Comparison of ENCODE assay signal across 8 mouse cellular contexts in the genomic region with DNA sequence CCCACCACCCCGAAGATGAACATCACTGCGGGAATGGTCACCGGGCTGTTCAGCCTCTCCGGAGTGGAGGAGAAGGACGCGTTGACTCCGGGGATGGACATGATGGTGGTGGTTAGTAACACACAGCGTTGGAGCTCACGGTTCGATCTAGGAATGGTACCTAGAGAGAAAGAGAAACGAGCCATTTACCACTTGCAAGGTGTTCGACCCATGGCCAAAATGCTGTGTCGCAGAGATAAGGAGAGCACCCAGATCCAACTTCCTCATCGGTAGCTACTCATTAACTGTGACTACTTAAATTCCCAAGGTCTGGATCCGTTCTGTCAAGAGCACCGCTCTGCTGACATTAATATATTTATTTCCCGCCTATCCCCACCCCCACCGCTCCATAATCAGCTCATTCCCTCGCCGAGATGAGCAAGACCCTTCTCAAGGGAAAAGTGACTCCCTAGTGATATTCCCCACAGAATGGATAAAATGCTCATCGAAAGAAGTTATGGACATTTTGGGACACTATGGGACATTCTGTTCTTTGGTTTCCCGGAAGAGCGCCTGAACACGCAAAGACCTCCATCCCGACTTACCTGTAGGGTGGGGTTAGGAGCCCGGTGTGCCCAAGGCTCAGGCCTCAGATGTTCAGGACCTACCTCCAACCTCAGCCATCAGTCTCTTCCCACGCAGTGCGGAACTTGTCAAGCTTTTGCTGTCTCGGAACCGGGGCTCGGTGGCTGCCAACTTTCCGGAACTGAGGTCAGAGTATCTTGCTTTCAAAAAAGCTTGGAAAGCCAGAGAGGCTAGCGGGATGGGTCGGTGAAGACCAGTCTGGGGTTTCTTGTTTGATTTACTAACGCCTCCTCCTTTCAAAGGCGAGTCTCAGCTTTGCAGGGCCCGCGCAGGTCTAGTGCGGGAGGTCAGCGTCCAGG. TPM values are rescaled to one million over a fixed set of nuclear protein-coding genes. Genes with fewer than 3 reads are reported as not detected.
A peak's percentile ranks its signal among the peaks of the same experiment; 100 is the strongest.
DNase-seq lines count a peak whose midpoint lies in the region; ATAC-seq and TF ChIP-seq lines count a peak whose summit lies in the region.

No protein-coding gene starts in this region.

- H3K4me1 ChIP-seq in kidney, adult 2 months (ENCODE audit: control insufficient read depth, insufficient read depth, low read length), result peaks cover 3% of the 10 kb centered on the region
- H3K4me1 ChIP-seq in limb, embryonic 10.5 days, result peaks cover 29% of the 10 kb centered on the region
- peaks cover 27% of the 10 kb centered on the region for H3K4me1 ChIP-seq in midbrain, embryonic 16.5 days (ENCODE audit: control insufficient read depth, insufficient read depth, low read length)

- TF ChIP-seq CTCF in kidney, adult 2 months (conservative IDR thresholded peaks at IDR 0.05; ENCODE audit: insufficient read depth, insufficient read length, low read depth, low read length), result no peak

- H3K27me3 ChIP-seq in kidney, adult 2 months (replicated peaks; ENCODE audit: control insufficient read depth, insufficient read depth, low read length), result no peaks in the 10 kb centered on the region
- peaks cover 54% of the 10 kb centered on the region for H3K27me3 ChIP-seq in limb, embryonic 10.5 days (ENCODE audit: low read depth, poor library complexity, severe bottlenecking)
- H3K27me3 ChIP-seq in midbrain, embryonic 16.5 days (ENCODE audit: control insufficient read depth, insufficient read depth, low read depth, low read length), result peaks cover 29% of the 10 kb centered on the region

- TF ChIP-seq POLR2A in kidney, adult 2 months (IDR thresholded peaks at IDR 0.05; ENCODE audit: low read depth, low read length), result no peak

- peak; percentile 22 for DNase-seq in kidney, adult 2 months
- DNase-seq in kidney, adult 18-20 months, result no peak
- peak; percentile 24 for DNase-seq in ZHBTc4 (ENCODE audit: low read depth, low spot score)
- DNase-seq in heart, adult 9 months (ENCODE audit: low spot score in 2 of 2), result peak; percentile 32 to 52
- DNase-seq in limb, embryonic 10.5 days (ENCODE audit: low spot score), result peak; percentile 36
- DNase-seq in frontal cortex, postnatal 10 days (ENCODE audit: low spot score in 2 of 2), result no peak
- DNase-seq in right cerebral cortex, adult 18-20 months, result no peak

- WGBS in kidney, adult 2 months, result 5% methylated on average over 40 of the region's 40 CpGs
- 6% methylated on average over 40 of the region's 40 CpGs for WGBS in limb, embryonic 10.5 days
- 7% methylated on average over 40 of the region's 40 CpGs for WGBS in midbrain, embryonic 16.5 days

- no peaks in the 10 kb centered on the region for H3K9me3 ChIP-seq in limb, embryonic 10.5 days (replicated peaks)
- H3K9me3 ChIP-seq in midbrain, embryonic 16.5 days (replicated peaks; ENCODE audit: control insufficient read depth, low read length, poor library complexity, severe bottlenecking), result no peaks in the 10 kb centered on the region

- H3K27ac ChIP-seq in kidney, adult 2 months (ENCODE audit: insufficient read depth, low read depth, low read length), result peak overlapping the region; percentile 12; the same call in 1 of the 2 replicates
- peak overlapping the region; percentile 55 for H3K27ac ChIP-seq in limb, embryonic 10.5 days
- H3K27ac ChIP-seq in midbrain, embryonic 16.5 days (ENCODE audit: low read length), result no peak overlapping the region

- H3K9ac ChIP-seq in midbrain, embryonic 16.5 days (ENCODE audit: low read depth, low read length), result 0 out of 2 replicates have a peak overlapping the region, but pooled peaks have one; percentile 66

- peak overlapping the region; percentile 83 for H3K4me2 ChIP-seq in midbrain, embryonic 16.5 days (ENCODE audit: low read length)

- no peaks in the 10 kb centered on the region for H3K36me3 ChIP-seq in kidney, adult 2 months (ENCODE audit: control insufficient read depth, insufficient read depth, low read length)
- no peaks in the 10 kb centered on the region for H3K36me3 ChIP-seq in limb, embryonic 10.5 days
- H3K36me3 ChIP-seq in midbrain, embryonic 16.5 days (ENCODE audit: control insufficient read depth, insufficient read depth, low read length), result no peaks in the 10 kb centered on the region

- H3K4me3 ChIP-seq in kidney, adult 2 months (ENCODE audit: insufficient read depth, low read depth, low read length), result peak overlapping the region; percentile 71
- peak overlapping the region; percentile 66 for H3K4me3 ChIP-seq in limb, embryonic 10.5 days
- peak overlapping the region; percentile 54 for H3K4me3 ChIP-seq in midbrain, embryonic 16.5 days (ENCODE audit: low read depth, low read length)

- no peak for ATAC-seq in midbrain, embryonic 16.5 days

RNA-seq across cellular contexts. Expression of gene Ptger4, which starts 0.7 kb away (rescaled TPM):
- 5.6 and 5.7 TPM in 2 replicates for polyA plus RNA-seq in kidney, adult 2 months (2012; rRNA removed)
- 0.84 and 1.4 TPM in 2 replicates for polyA plus RNA-seq in limb, embryonic 10.5 days (2016; fragmentation: Nextera tagmentation; extraction: Ambion mirVana)
- polyA plus RNA-seq in midbrain, embryonic 16.5 days (2015; fragmentation: Nextera tagmentation; extraction: Ambion mirVana), result 1.1 and 1.6 TPM in 2 replicates

RNA-seq across cellular contexts. Expression of gene Ttc33, which starts 58.0 kb away (rescaled TPM):
- 9.6 and 14.2 TPM in 2 replicates for polyA plus RNA-seq in kidney, adult 2 months (2012; rRNA removed)
- 35.4 and 37.2 TPM in 2 replicates for polyA plus RNA-seq in limb, embryonic 10.5 days (2016; fragmentation: Nextera tagmentation; extraction: Ambion mirVana)
- 58.0 and 63.2 TPM in 2 replicates for polyA plus RNA-seq in midbrain, embryonic 16.5 days (2015; fragmentation: Nextera tagmentation; extraction: Ambion mirVana)

Comparison
In these comparisons a context has a peak if more than half of its experiments do, and no peak if none do; other contexts are left out.
1. DNase-seq: peak in kidney, adult 2 months (single experiment), ZHBTc4 (single experiment), heart, adult 9 months (2 of 2) and limb, embryonic 10.5 days (single experiment); none in kidney, adult 18-20 months (single experiment), frontal cortex, postnatal 10 days (0 of 2) and right cerebral cortex, adult 18-20 months (single experiment).
2. Peak in every context shown above with its lines, with median percentiles within 50 percentile points of each other: H3K4me3 ChIP-seq.